Mouse (Mus musculus) C2C12 (cell line): ENCODE results near the gene Rrn3. TPM values are rescaled to one million over a fixed set of nuclear protein-coding genes. Genes with fewer than 3 reads are reported as not detected.

ENCODE experiments used
- H3K27me3 ChIP-seq: one replicate; pipeline ENCODE4 v1.6.1; 2011; ENCODE audit not compliant: control insufficient read depth, insufficient read depth, insufficient read length
- H3K36me3 ChIP-seq: one replicate; pipeline ENCODE4 v1.6.1; 2011; ENCODE audit not compliant: control insufficient read depth, insufficient read depth
- H3K4me3 ChIP-seq: one replicate; pipeline ENCODE4 v1.5.1; 2011; ENCODE audit warnings: mild to moderate bottlenecking, control low read depth; ENCODE audit not compliant: poor library complexity, insufficient read depth, severe bottlenecking
- H3K79me2 ChIP-seq: one replicate; pipeline ENCODE4 v1.6.1; 2011; ENCODE audit not compliant: control insufficient read depth, insufficient read depth
- H3K79me3 ChIP-seq: one replicate; pipeline ENCODE4 v1.6.1; 2011; ENCODE audit warnings: low read depth, control low read depth
- H3ac ChIP-seq: one replicate; pipeline ENCODE3; 2011; ENCODE audit warnings: low read depth; ENCODE audit not compliant: control insufficient read depth, insufficient read length
- CEBPB ChIP-seq: IDR thresholded peaks from one replicate; pipeline ENCODE4 v1.6.1; 2011; ENCODE audit warnings: low read depth, mild to moderate bottlenecking, control low read depth, moderate library complexity
- CTCF ChIP-seq: IDR thresholded peaks from one replicate; pipeline ENCODE4 v1.5.1; 2011; ENCODE audit not compliant: control insufficient read depth, insufficient read depth, insufficient read length
- FOSL1 ChIP-seq: IDR thresholded peaks from one replicate; pipeline ENCODE4 v1.8.0; 2011; ENCODE audit warnings: mild to moderate bottlenecking, low read length; ENCODE audit not compliant: poor library complexity, insufficient read depth, severe bottlenecking
- MAX ChIP-seq: IDR thresholded peaks from one replicate; pipeline ENCODE4 v1.6.1; 2011; ENCODE audit warnings: mild to moderate bottlenecking, control low read depth
- MYOD1 ChIP-seq: IDR thresholded peaks from one replicate; pipeline ENCODE4 v1.6.1; 2011; ENCODE audit warnings: low read depth; ENCODE audit not compliant: control insufficient read depth, insufficient read length
- MYOG ChIP-seq: IDR thresholded peaks from one replicate; pipeline ENCODE4 v1.6.1; 2011; ENCODE audit not compliant: control insufficient read depth, insufficient read length; ENCODE audit errors: extremely low read depth
- USF1 ChIP-seq: IDR thresholded peaks from one replicate; pipeline ENCODE4 v1.6.1; 2011; ENCODE audit warnings: low read depth, mild to moderate bottlenecking, control low read depth, moderate library complexity
- microRNA-seq: library from miRNA; unstranded; fragments of <30 nt; microRNA quantifications from one replicate; pipeline ENCODE4, GENCODE M21; 2019; ENCODE audit warnings: borderline microRNAs expressed
- polyA plus RNA-seq: library from polyadenylated mRNA; unstranded; fragments of >200 nt; fragmentation: generic; extraction: Trizol; gene quantifications from one replicate; pipeline ENCODE4 v1.2.1, GENCODE M21; 2012; ENCODE audit warnings: missing spikeins

Gene Rrn3
- polyA plus RNA-seq, 1 experiment, result 44.3 TPM

- H3K27me3 ChIP-seq, result no peaks in the 10 kb centered on the region
- H3K79me3 ChIP-seq, result no peaks in the 10 kb centered on the region
- no peak overlapping the region for H3K4me3 ChIP-seq
- H3ac ChIP-seq, result no peak overlapping the region
- no peaks in the 10 kb centered on the region for H3K79me2 ChIP-seq
- peaks cover 46% of the 10 kb centered on the region for H3K36me3 ChIP-seq
- TF ChIP-seq FOSL1, result no peak
- TF ChIP-seq MAX, result no peak
- no peak for TF ChIP-seq CEBPB
- TF ChIP-seq USF1, result no peak
These were observed 66.2 kb downstream of the Rrn3 start for GRCm38 (mm10) chr16:13846675-13847074.

- no peak overlapping the region for H3K4me3 ChIP-seq
- H3K27me3 ChIP-seq, result no peaks in the 10 kb centered on the region
- H3K79me3 ChIP-seq, result no peaks in the 10 kb centered on the region
- peaks cover 47% of the 10 kb centered on the region for H3K36me3 ChIP-seq
- TF ChIP-seq USF1, result no peak
- H3K79me2 ChIP-seq, result no peaks in the 10 kb centered on the region
- no peak overlapping the region for H3ac ChIP-seq
These were observed 67.8 kb downstream of the Rrn3 start for GRCm38 (mm10) chr16:13848310-13848709.

GRCm38 (mm10) chr16:13851446-13851845 lies 70.9 kb downstream of the Rrn3 start:
- Histone ChIP-seq H3K79me2 (no peaks in the 10 kb centered on the region), H3ac (no peak overlapping the region), H3K36me3 (peaks cover 46% of the 10 kb centered on the region), H3K79me3 (no peaks in the 10 kb centered on the region), H3K27me3 (no peaks in the 10 kb centered on the region), H3K4me3 (no peak overlapping the region)
- TF ChIP-seq CTCF, result no peak
- no peak for TF ChIP-seq MYOG
- no peak for TF ChIP-seq USF1

GRCm38 (mm10) chr16:13853886-13854285 lies 73.4 kb downstream of the Rrn3 start:
- TF ChIP-seq MYOD1, result no peak
- TF ChIP-seq CTCF, result no peak
- TF ChIP-seq MAX, result no peak
- no peak for TF ChIP-seq FOSL1
- no peak for TF ChIP-seq MYOG
- TF ChIP-seq CEBPB, result no peak
- TF ChIP-seq USF1, result no peak
- no peak overlapping the region for H3ac ChIP-seq
- H3K36me3 ChIP-seq, result peaks cover 49% of the 10 kb centered on the region
- no peaks in the 10 kb centered on the region for H3K27me3 ChIP-seq
- no peaks in the 10 kb centered on the region for H3K79me2 ChIP-seq
- no peak overlapping the region for H3K4me3 ChIP-seq
- H3K79me3 ChIP-seq, result no peaks in the 10 kb centered on the region

Small RNAs within 50 kb of the gene (microRNA-seq; reads per million reads assigned to microRNA genes)
- gene Gm27734, result not detected

Other genes starting within 250 kb of the Rrn3 start
- gene Parn, start 112.5 kb upstream of the Rrn3 start, polyA plus RNA-seq, result 15.8 TPM
- gene Bfar, start 108.8 kb upstream of the Rrn3 start, polyA plus RNA-seq, result 5.7 TPM
- gene 3110001I22Rik, start 108.8 kb upstream of the Rrn3 start, polyA plus RNA-seq, result 2.0 TPM
- not detected for gene Pla2g10, start 49.7 kb upstream of the Rrn3 start, polyA plus RNA-seq
- 39.4 TPM for gene Ntan1, start 38.1 kb downstream of the Rrn3 start, polyA plus RNA-seq
- gene Pdxdc1, start 122.4 kb downstream of the Rrn3 start, polyA plus RNA-seq, result 36.0 TPM
- 0.51 TPM for gene Mpv17l, start 122.5 kb downstream of the Rrn3 start, polyA plus RNA-seq
- gene 2900011O08Rik, start 205.9 kb downstream of the Rrn3 start, polyA plus RNA-seq, result 0.02 TPM
- gene Ifitm7, start 206.2 kb downstream of the Rrn3 start, polyA plus RNA-seq, result not detected